Mouse (Mus musculus) brown adipose tissue, adult 24 weeks (tissue): ENCODE data around the gene Smarcal1. TPM values are rescaled to one million over a fixed set of nuclear protein-coding genes. Genes with fewer than 3 reads are reported as not detected.

Source experiments
- H3K27ac ChIP-seq: fragments of 200-500 bp; replicated peaks from 2 replicates; pipeline ENCODE4 v1.5.1; 2012; ENCODE audit warnings: low read depth, mild to moderate bottlenecking, low read length
- H3K4me1 ChIP-seq: fragments of 200-500 bp; 2 replicates; pipeline ENCODE4 v1.6.1; 2012; ENCODE audit warnings: low read length, mixed read lengths; ENCODE audit not compliant: control insufficient read depth, insufficient read depth, insufficient read length
- H3K4me3 ChIP-seq: fragments of 200-500 bp; 2 replicates; pipeline ENCODE4 v1.5.1; 2012; ENCODE audit warnings: low read depth, mild to moderate bottlenecking, low read length, moderate library complexity; ENCODE audit not compliant: insufficient read depth
- polyA plus RNA-seq: library from polyadenylated mRNA; stranded (reverse); fragments of >200 nt; gene quantifications from 2 replicates; pipeline ENCODE4 v1.2.4, GENCODE M21; 2012; ENCODE audit not compliant: missing spikeins, insufficient read depth, insufficient read length

Smarcal1 gene
- polyA plus RNA-seq = 11.8 and 13.9 TPM in 2 replicates

- Histone ChIP-seq H3K4me1 (peaks cover 4% of the 10 kb centered on the region; the same call in 1 of the 2 replicates), H3K4me3 (peak within 1 kb of the TSS; percentile 73)
Observed at GRCm38 (mm10) chr1:72582947-72583731, at the start of gene Smarcal1. TSS of gene Smarcal1 (plus strand) at chr1:72583251.

GRCm38 (mm10) chr1:72533439-72533838 is 49.6 kb upstream of the Smarcal1 start:
- H3K4me3 ChIP-seq = no peak overlapping the region
- H3K27ac ChIP-seq = no peak overlapping the region
- no peaks in the 10 kb centered on the region for H3K4me1 ChIP-seq

More at GRCm38 (mm10) chr1:72582947-72583731, at the start of gene Smarcal1:
- peak within 1 kb of the TSS; percentile 84 for H3K27ac ChIP-seq

GRCm38 (mm10) chr1:72535725-72536571 is 47.1 kb upstream of the Smarcal1 start:
- no peak overlapping the region for H3K4me3 ChIP-seq
- H3K27ac ChIP-seq = no peak overlapping the region
- no peaks in the 10 kb centered on the region for H3K4me1 ChIP-seq

- H3K4me3 ChIP-seq = no peak within 1 kb of the TSS
Observed at GRCm38 (mm10) chr1:72536611-72537351, 46.3 kb upstream of the Smarcal1 start, which contains the start of gene March4. TSS of gene March4 (minus strand) at chr1:72536930.

GRCm38 (mm10) chr1:72538266-72538665 is 44.8 kb upstream of the Smarcal1 start:
- Histone ChIP-seq H3K4me1 (no peaks in the 10 kb centered on the region), H3K27ac (no peak overlapping the region), H3K4me3 (no peak overlapping the region)

More at GRCm38 (mm10) chr1:72536611-72537351, 46.3 kb upstream of the Smarcal1 start, which contains the start of gene March4:
- no peaks in the 10 kb centered on the region for H3K4me1 ChIP-seq
- no peak within 1 kb of the TSS for H3K27ac ChIP-seq

- H3K4me1 ChIP-seq = no peaks in the 10 kb centered on the region
- no peak overlapping the region for H3K4me3 ChIP-seq
- no peak overlapping the region for H3K27ac ChIP-seq
Observed at GRCm38 (mm10) chr1:72550317-72550716, 32.7 kb upstream of the Smarcal1 start.

- Histone ChIP-seq H3K27ac (no peak overlapping the region), H3K4me3 (no peak overlapping the region)
Observed at GRCm38 (mm10) chr1:72556471-72556870, 26.6 kb upstream of the Smarcal1 start.

GRCm38 (mm10) chr1:72558625-72559024 is 24.4 kb upstream of the Smarcal1 start:
- Histone ChIP-seq H3K4me1 (no peaks in the 10 kb centered on the region), H3K27ac (no peak overlapping the region), H3K4me3 (no peak overlapping the region)

More at GRCm38 (mm10) chr1:72556471-72556870, 26.6 kb upstream of the Smarcal1 start:
- H3K4me1 ChIP-seq = no peaks in the 10 kb centered on the region

GRCm38 (mm10) chr1:72564334-72564962 is 18.6 kb upstream of the Smarcal1 start:
- no peaks in the 10 kb centered on the region for H3K4me1 ChIP-seq
- no peak overlapping the region for H3K27ac ChIP-seq
- H3K4me3 ChIP-seq = no peak overlapping the region

GRCm38 (mm10) chr1:72567056-72567455 is 16.0 kb upstream of the Smarcal1 start:
- no peak overlapping the region for H3K27ac ChIP-seq
- no peak overlapping the region for H3K4me3 ChIP-seq
- no peaks in the 10 kb centered on the region for H3K4me1 ChIP-seq

- Histone ChIP-seq H3K4me1 (no peaks in the 10 kb centered on the region), H3K27ac (no peak overlapping the region), H3K4me3 (no peak overlapping the region)
Observed at GRCm38 (mm10) chr1:72568725-72569124, 14.3 kb upstream of the Smarcal1 start.

- H3K4me1 ChIP-seq = no peaks in the 10 kb centered on the region
- no peak overlapping the region for H3K4me3 ChIP-seq
- H3K27ac ChIP-seq = no peak overlapping the region
Observed at GRCm38 (mm10) chr1:72574047-72574446, 9.0 kb upstream of the Smarcal1 start.

GRCm38 (mm10) chr1:72574608-72575007 is 8.4 kb upstream of the Smarcal1 start:
- no peak overlapping the region for H3K4me3 ChIP-seq
- H3K4me1 ChIP-seq = no peaks in the 10 kb centered on the region
- no peak overlapping the region for H3K27ac ChIP-seq

- Histone ChIP-seq H3K27ac (no peak overlapping the region), H3K4me3 (no peak overlapping the region), H3K4me1 (no peaks in the 10 kb centered on the region)
Observed at GRCm38 (mm10) chr1:72575121-72575520, 7.9 kb upstream of the Smarcal1 start.
